Mouse (Mus musculus) kidney, adult 18-20 months (tissue): ENCODE results near the gene Rnps1.
"Not testable (repeated sequence)": the region's sequence is repeated elsewhere in the genome, so short reads cannot be mapped to it uniquely, and the experiment has no call there.

Source experiments
- DNase-seq: peaks from one replicate; pipeline ENCODE4 v3.0.0; 2021

The Rnps1 gene

GRCm38 (mm10) chr17:24414230-24414976 lies at the start of gene Rnps1:
Rnps1 (plus strand) TSS chr17:24414565.
- peak; percentile 95 for DNase-seq

GRCm38 (mm10) chr17:24365863-24366262 lies 48.5 kb upstream of the Rnps1 start:
- peak; percentile 51 for DNase-seq

GRCm38 (mm10) chr17:24375094-24375712 lies 39.2 kb upstream of the Rnps1 start:
- DNase-seq = peak; percentile 46

- no peak for DNase-seq
These were observed 38.5 kb upstream of the Rnps1 start for GRCm38 (mm10) chr17:24375886-24376285.

GRCm38 (mm10) chr17:24378496-24378895 lies 35.9 kb upstream of the Rnps1 start:
- DNase-seq = no peak

- no peak for DNase-seq
These were observed 30.6 kb upstream of the Rnps1 start for GRCm38 (mm10) chr17:24383789-24384188.

- DNase-seq = no peak
These were observed 25.7 kb upstream of the Rnps1 start for GRCm38 (mm10) chr17:24388711-24389110.

GRCm38 (mm10) chr17:24389865-24390264 lies 24.5 kb upstream of the Rnps1 start:
- DNase-seq = peak; percentile 64

GRCm38 (mm10) chr17:24391149-24391548 lies 23.2 kb upstream of the Rnps1 start:
- DNase-seq = peak; percentile 26

- peak; percentile 16 for DNase-seq
These were observed 20.8 kb upstream of the Rnps1 start for GRCm38 (mm10) chr17:24393527-24393926.

GRCm38 (mm10) chr17:24394456-24394855 lies 19.9 kb upstream of the Rnps1 start:
- DNase-seq = no peak

GRCm38 (mm10) chr17:24402371-24402770 lies 12.0 kb upstream of the Rnps1 start:
- no peak for DNase-seq

- no peak for DNase-seq
These were observed 7.1 kb upstream of the Rnps1 start for GRCm38 (mm10) chr17:24407116-24407803.

- DNase-seq = no peak
These were observed 681 bp upstream of the Rnps1 start for GRCm38 (mm10) chr17:24413557-24414211.

GRCm38 (mm10) chr17:24415011-24415410 lies 646 bp downstream of the Rnps1 start:
- no peak for DNase-seq

GRCm38 (mm10) chr17:24416051-24416652 lies 1.8 kb downstream of the Rnps1 start:
- no peak for DNase-seq

GRCm38 (mm10) chr17:24423114-24423513 lies 8.7 kb downstream of the Rnps1 start:
- DNase-seq = no peak

- DNase-seq = no peak
These were observed 10.1 kb downstream of the Rnps1 start for GRCm38 (mm10) chr17:24424489-24424888.

GRCm38 (mm10) chr17:24425326-24425725 lies 11.0 kb downstream of the Rnps1 start:
- DNase-seq = not testable (repeated sequence)

- no peak for DNase-seq
These were observed 11.5 kb downstream of the Rnps1 start for GRCm38 (mm10) chr17:24425905-24426304.

GRCm38 (mm10) chr17:24426471-24427169 lies 12.3 kb downstream of the Rnps1 start, which contains the start of gene Eci1:
Eci1 (plus strand) TSS chr17:24426641.
- peak; percentile 97 for DNase-seq

- DNase-seq = peak; percentile 55
These were observed 12.8 kb downstream of the Rnps1 start for GRCm38 (mm10) chr17:24427170-24427557.
